Mouse (Mus musculus): ENCODE results near the gene Lfng. TPM values are rescaled to one million over a fixed set of nuclear protein-coding genes. Genes with fewer than 3 reads are reported as not detected.

Gene Lfng
- polyA plus RNA-seq, 1 experiment from 2014 or later, result 34.1 TPM

Other genes starting within 250 kb of the Lfng start
- gene Snx8, start 218.1 kb upstream of the Lfng start, polyA plus RNA-seq (2014; fragmentation: Nextera tagmentation; extraction: Ambion mirVana), result 5.4 and 7.4 TPM in 2 replicates
- gene Eif3b, start 188.0 kb upstream of the Lfng start, polyA plus RNA-seq (2014; fragmentation: Nextera tagmentation; extraction: Ambion mirVana), result 168 and 182 TPM in 2 replicates
- 0.08 TPM in 1 of 2 replicates, not detected in the other for gene Gm4869, start 161.7 kb upstream of the Lfng start, polyA plus RNA-seq (2014; fragmentation: Nextera tagmentation; extraction: Ambion mirVana)
- 9.7 and 10.8 TPM in 2 replicates for gene Chst12, start 101.8 kb upstream of the Lfng start, polyA plus RNA-seq (2014; fragmentation: Nextera tagmentation; extraction: Ambion mirVana)
- not detected in 2 replicates for gene Grifin, start 42.2 kb upstream of the Lfng start, polyA plus RNA-seq (2014; fragmentation: Nextera tagmentation; extraction: Ambion mirVana)
- gene Ttyh3, start 41.7 kb downstream of the Lfng start, polyA plus RNA-seq (2014; fragmentation: Nextera tagmentation; extraction: Ambion mirVana), result 52.9 and 53.1 TPM in 2 replicates
- gene Iqce, start 95.1 kb downstream of the Lfng start, polyA plus RNA-seq (2014; fragmentation: Nextera tagmentation; extraction: Ambion mirVana), result 15.1 and 16.8 TPM in 2 replicates
- gene Brat1, start 97.7 kb downstream of the Lfng start, polyA plus RNA-seq (2014; fragmentation: Nextera tagmentation; extraction: Ambion mirVana), result 8.8 and 9.6 TPM in 2 replicates
- 0.32 and 1.5 TPM in 2 replicates for gene Amz1, start 116.8 kb downstream of the Lfng start, polyA plus RNA-seq (2014; fragmentation: Nextera tagmentation; extraction: Ambion mirVana)
- gene Gna12, start 223.1 kb downstream of the Lfng start, polyA plus RNA-seq (2014; fragmentation: Nextera tagmentation; extraction: Ambion mirVana), result 17.2 and 32.3 TPM in 2 replicates